Mouse (Mus musculus) ES-Bruce4 (cell line): ENCODE results near the gene Snx10.

Experiments used
- CTCF ChIP-seq: IDR thresholded peaks from one replicate; pipeline ENCODE4 v1.8.1; 2011; ENCODE audit warnings: low read depth, low read length
- EP300 ChIP-seq: IDR thresholded peaks from 2 replicates; pipeline ENCODE4 v1.6.1; 2011; ENCODE audit warnings: low read depth, low read length; ENCODE audit not compliant: insufficient read depth

DNA sequence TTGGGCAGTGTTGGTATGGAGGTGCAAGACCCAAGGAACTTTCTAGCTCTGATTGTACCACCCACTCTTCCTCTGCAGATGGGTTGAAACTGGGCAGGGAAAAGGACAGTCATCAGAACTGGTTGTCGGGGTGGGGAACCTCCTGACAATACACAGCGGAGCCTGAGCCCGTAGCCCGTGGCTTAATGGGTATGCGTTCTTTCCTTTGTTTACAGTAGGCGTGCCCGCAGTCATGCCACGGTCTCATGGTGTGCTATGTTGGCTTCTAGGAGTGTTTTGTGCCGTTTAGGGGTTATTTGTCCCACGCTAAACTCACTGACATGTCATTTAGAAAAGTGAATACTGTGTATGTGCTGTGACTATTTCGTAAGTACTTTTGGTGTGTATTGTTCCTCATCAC, 90.0 kb downstream of the Snx10 start:
- no peak for TF ChIP-seq CTCF
- no peak for TF ChIP-seq EP300
